Mouse (Mus musculus): ENCODE results near the gene Ncs1. TPM values are rescaled to one million over a fixed set of nuclear protein-coding genes. Genes with fewer than 3 reads are reported as not detected.

Gene Ncs1
- total and polyA plus RNA-seq, 2 experiments from 2014 or later: 167 to 185 TPM

DNA sequence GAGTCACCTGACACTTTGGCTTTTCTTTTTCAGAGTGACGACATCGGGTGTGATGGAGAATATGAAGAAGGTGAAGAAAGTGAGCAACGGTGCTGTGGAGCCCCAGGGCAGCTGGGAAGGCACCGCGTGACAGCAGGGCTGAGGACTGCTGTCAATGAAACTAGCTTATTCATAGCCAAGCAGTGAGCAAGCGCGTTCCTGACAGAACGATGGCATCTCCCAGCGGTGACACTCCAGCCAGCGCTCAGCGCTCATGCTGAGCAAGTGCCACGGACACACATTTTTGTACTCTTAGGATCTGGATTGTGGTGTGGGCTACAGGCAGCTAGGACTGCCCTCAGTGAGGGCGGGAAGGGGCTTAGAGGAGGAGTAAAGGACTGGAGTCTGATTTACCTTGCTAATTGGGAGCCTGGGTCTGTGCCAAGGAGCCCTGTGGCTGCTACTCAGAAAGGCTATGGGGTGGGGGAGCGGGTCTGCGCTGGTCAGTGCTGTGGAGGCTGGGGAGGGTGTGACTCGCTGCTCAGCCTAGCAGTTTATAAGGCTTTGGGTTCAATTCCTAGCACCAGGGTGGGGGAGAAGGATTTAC is 31.3 kb upstream of the Ncs1 start:
- WGBS: 44% methylated on average over 16 of the region's 16 CpGs
- Histone ChIP-seq H3K9me3 (ENCODE audit: low read length) (no peaks in the 10 kb centered on the region), H3K27me3 (ENCODE audit: insufficient read depth, low read length) (no peaks in the 10 kb centered on the region), H3K36me3 (ENCODE audit: insufficient read depth, low read length) (peaks cover 8% of the 10 kb centered on the region; the same call in 1 of the 2 replicates), H3K4me1 (ENCODE audit: insufficient read depth, low read length) (no peaks in the 10 kb centered on the region), H3K4me2 (ENCODE audit: low read depth, low read length) (no peak overlapping the region), H3K9ac (replicated peaks; ENCODE audit: low read length) (no peak overlapping the region), H3K4me3 (ENCODE audit: low read length) (no peak overlapping the region), H3K27ac (no peak overlapping the region)
- no peak for TF ChIP-seq CTCF (IDR thresholded peaks at IDR 0.05; ENCODE audit: low read depth)
- ATAC-seq (peak; percentile 56; the same call in 1 of the 2 replicates), DNase-seq (ENCODE audit: low spot score) (peak; percentile 33)

DNA sequence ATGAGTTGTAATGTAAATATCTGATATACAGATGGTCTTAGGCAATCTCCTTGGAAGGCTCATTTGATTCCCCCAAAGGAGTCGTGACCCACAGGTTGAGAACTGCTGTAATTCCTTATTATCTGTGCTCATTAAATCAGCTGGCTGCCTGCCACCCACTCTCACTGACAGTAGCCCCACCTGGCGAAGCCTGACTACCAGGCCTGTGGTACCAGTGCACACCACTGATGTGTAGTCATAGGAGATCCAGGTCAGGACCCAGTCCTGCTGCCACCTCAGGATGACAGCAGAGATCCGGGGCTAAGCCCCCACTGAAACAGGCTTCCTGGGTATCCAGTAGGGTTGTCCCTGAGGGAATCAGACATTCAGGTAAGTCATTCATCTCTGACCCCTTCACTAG is 27.0 kb upstream of the Ncs1 start:
- WGBS: 54% methylated on average over 3 of the region's 3 CpGs
- Histone ChIP-seq H3K9me3 (ENCODE audit: low read length) (no peaks in the 10 kb centered on the region), H3K27ac (no peak overlapping the region), H3K4me3 (ENCODE audit: low read length) (no peak overlapping the region), H3K36me3 (ENCODE audit: insufficient read depth, low read length) (no peaks in the 10 kb centered on the region; the same call in 1 of the 2 replicates), H3K9ac (replicated peaks; ENCODE audit: low read length) (no peak overlapping the region), H3K4me1 (ENCODE audit: insufficient read depth, low read length) (no peaks in the 10 kb centered on the region), H3K4me2 (ENCODE audit: low read depth, low read length) (no peak overlapping the region), H3K27me3 (ENCODE audit: insufficient read depth, low read length) (no peaks in the 10 kb centered on the region)
- DNase-seq (ENCODE audit: low spot score) (peak; percentile 32), ATAC-seq (no peak)
- no peak for TF ChIP-seq CTCF (IDR thresholded peaks at IDR 0.05; ENCODE audit: low read depth)

DNA sequence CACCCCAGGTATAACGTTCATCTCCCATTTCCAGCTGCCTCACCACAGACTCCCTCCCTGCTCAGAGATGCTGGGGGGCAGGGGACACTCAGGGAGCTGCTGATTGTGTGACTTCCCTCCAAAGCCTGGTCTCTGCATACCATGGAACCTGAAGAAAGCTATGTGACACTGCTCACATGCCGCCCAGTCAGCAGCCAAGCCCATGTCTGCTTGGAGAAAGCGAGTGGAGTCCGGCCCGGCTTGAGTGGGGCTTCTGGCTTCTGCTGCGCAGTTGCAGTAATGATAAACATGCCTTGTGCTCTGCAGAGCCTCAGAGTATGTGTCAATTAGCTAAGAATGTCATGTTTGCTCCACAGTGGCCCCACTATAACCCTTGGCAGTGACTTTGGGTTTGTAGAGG is 26.2 kb upstream of the Ncs1 start:
- Histone ChIP-seq H3K27ac (no peak overlapping the region), H3K9me3 (ENCODE audit: low read length) (no peaks in the 10 kb centered on the region), H3K36me3 (ENCODE audit: insufficient read depth, low read length) (no peaks in the 10 kb centered on the region; the same call in 1 of the 2 replicates), H3K9ac (replicated peaks; ENCODE audit: low read length) (no peak overlapping the region), H3K4me2 (ENCODE audit: low read depth, low read length) (no peak overlapping the region), H3K4me3 (ENCODE audit: low read length) (no peak overlapping the region), H3K27me3 (ENCODE audit: insufficient read depth, low read length) (no peaks in the 10 kb centered on the region), H3K4me1 (ENCODE audit: insufficient read depth, low read length) (no peaks in the 10 kb centered on the region)
- 88% methylated on average over 6 of the region's 6 CpGs for WGBS
- ATAC-seq: no peak
- no peak for DNase-seq (ENCODE audit: low spot score)
- no peak for TF ChIP-seq CTCF (IDR thresholded peaks at IDR 0.05; ENCODE audit: low read depth)

DNA sequence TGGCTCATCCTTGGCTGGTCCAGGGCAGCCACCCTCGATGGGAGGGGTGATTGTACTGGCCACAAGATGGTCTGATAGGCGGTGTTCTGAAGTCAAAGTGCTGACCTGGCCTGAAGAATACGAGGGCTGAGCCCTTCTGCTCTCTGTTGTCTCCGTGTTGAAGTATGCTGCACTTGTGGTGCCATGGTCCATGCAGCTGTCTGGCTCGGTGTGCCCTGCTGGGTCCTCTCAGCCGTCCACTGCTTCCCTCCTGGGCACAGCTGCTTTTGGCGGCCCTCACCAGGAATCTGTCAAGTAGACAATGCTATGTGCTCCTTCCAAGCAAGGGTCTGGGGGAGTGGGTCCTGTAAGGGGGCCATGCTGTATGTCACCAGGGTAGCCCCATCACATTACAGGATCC is 24.8 kb upstream of the Ncs1 start:
- no peak for ATAC-seq
- 45% methylated on average over 7 of the region's 7 CpGs for WGBS
- no peaks in the 10 kb centered on the region for H3K27me3 ChIP-seq (ENCODE audit: insufficient read depth, low read length)
- H3K36me3 ChIP-seq (ENCODE audit: insufficient read depth, low read length): no peaks in the 10 kb centered on the region
- H3K27ac ChIP-seq: no peak overlapping the region
- no peak for TF ChIP-seq CTCF (IDR thresholded peaks at IDR 0.05; ENCODE audit: low read depth)
- H3K4me1 ChIP-seq (ENCODE audit: insufficient read depth, low read length): no peaks in the 10 kb centered on the region
- H3K4me3 ChIP-seq (ENCODE audit: low read length): no peak overlapping the region
- no peak for DNase-seq (ENCODE audit: low spot score)
- no peak overlapping the region for H3K4me2 ChIP-seq (ENCODE audit: low read depth, low read length)
- no peak overlapping the region for H3K9ac ChIP-seq (replicated peaks; ENCODE audit: low read length)
- H3K9me3 ChIP-seq (ENCODE audit: low read length): no peaks in the 10 kb centered on the region

DNA sequence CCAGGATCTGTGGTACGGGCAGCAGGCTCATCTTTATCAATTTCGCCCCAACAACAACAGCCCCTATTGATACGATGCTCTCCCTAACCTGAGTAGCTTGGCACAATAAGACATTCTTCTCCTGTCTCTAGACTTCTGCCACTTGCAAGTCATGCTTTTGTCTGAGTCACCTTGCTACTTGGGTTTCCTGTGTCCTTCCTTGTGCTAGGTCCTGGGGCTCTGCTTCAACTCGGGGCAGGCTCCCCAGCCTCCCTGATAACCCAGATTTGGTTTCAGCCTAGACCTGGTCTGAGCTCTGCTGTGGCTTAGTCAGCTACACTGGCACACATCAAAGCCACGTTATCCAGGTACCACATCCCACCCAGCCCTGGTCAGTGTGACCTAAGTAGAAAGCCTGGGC is 24.0 kb upstream of the Ncs1 start:
- Histone ChIP-seq H3K4me3 (ENCODE audit: low read length) (no peak overlapping the region), H3K9me3 (ENCODE audit: low read length) (no peaks in the 10 kb centered on the region), H3K27ac (no peak overlapping the region), H3K36me3 (ENCODE audit: insufficient read depth, low read length) (no peaks in the 10 kb centered on the region), H3K27me3 (ENCODE audit: insufficient read depth, low read length) (no peaks in the 10 kb centered on the region), H3K9ac (replicated peaks; ENCODE audit: low read length) (no peak overlapping the region), H3K4me1 (ENCODE audit: insufficient read depth, low read length) (no peaks in the 10 kb centered on the region), H3K4me2 (ENCODE audit: low read depth, low read length) (no peak overlapping the region)
- DNase-seq (ENCODE audit: low spot score): no peak
- no peak for TF ChIP-seq CTCF (IDR thresholded peaks at IDR 0.05; ENCODE audit: low read depth)
- no peak for ATAC-seq
- 82% methylated on average over 5 of the region's 5 CpGs for WGBS

DNA sequence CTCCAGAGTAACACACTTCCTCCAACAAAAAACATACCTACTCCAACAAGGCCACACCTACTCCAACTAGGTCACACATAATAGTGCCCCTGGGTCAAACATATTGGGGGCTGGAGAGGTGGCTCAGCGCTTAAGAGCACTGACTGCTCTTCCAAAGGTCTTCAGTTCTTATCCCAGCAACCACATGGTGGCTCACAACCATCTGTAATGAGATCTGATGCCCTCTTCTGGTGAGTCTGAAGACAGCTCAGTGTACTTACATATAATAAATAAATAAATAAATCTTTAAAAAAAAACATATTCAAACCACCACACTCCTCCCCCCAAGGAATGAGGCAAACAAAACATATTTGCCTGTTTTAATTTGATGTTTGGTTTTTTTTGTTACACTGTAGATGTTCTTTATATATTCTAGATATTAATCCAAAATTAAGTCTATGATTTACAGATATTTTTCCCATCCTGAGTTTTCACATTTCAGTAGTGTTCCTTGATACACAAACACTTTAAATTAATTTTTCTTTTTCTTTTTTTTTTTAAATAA is 16.8 kb upstream of the Ncs1 start:
- WGBS: 46% methylated on average over 1 of the region's 1 CpGs

DNA sequence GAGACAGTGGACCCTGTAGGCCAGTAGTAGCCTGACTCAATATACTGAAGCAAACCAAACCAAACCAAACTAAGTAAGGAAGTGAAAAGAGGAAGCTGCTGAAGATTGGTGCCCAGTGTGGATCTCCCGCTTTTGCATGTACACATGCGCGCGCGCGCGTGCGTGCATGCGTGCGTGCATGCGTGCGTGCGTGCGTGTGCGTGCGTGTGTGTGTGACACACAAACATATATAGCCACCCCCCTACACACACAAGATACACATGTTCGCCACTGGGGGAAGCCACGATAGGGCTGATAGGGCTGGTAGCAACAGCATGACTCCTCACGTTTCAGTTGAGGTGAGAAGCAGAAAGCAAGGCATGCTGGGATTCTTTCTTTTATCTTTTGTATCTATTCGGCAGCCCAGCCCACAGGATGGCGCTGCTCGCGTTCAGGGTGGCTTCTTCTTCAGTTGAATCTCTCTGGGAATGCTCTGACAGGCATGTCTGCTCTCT is 6.4 kb upstream of the Ncs1 start:
- H3K9me3 ChIP-seq (ENCODE audit: low read length): no peaks in the 10 kb centered on the region
- no peaks in the 10 kb centered on the region for H3K4me1 ChIP-seq (ENCODE audit: insufficient read depth, low read length)
- peak; percentile 53 for TF ChIP-seq CTCF (IDR thresholded peaks at IDR 0.05; ENCODE audit: low read depth)
- no peak overlapping the region for H3K9ac ChIP-seq (replicated peaks; ENCODE audit: low read length)
- WGBS: 39% methylated on average over 23 of the region's 23 CpGs
- DNase-seq (ENCODE audit: low spot score) (peak; percentile 67), ATAC-seq (peak; percentile 88)
- H3K4me2 ChIP-seq (ENCODE audit: low read depth, low read length): no peak overlapping the region
- H3K4me3 ChIP-seq (ENCODE audit: low read length): no peak overlapping the region
- no peaks in the 10 kb centered on the region for H3K27me3 ChIP-seq (ENCODE audit: insufficient read depth, low read length)
- H3K36me3 ChIP-seq (ENCODE audit: insufficient read depth, low read length): no peaks in the 10 kb centered on the region
- no peak overlapping the region for H3K27ac ChIP-seq

More for the DNA sequence above, 16.8 kb upstream of the Ncs1 start:
- ATAC-seq (no peak), DNase-seq (ENCODE audit: low spot score) (no peak)
- no peaks in the 10 kb centered on the region for H3K27me3 ChIP-seq (ENCODE audit: insufficient read depth, low read length)
- H3K4me3 ChIP-seq (ENCODE audit: low read length): no peak overlapping the region
- no peak overlapping the region for H3K9ac ChIP-seq (replicated peaks; ENCODE audit: low read length)
- H3K9me3 ChIP-seq (ENCODE audit: low read length): no peaks in the 10 kb centered on the region
- no peaks in the 10 kb centered on the region for H3K4me1 ChIP-seq (ENCODE audit: insufficient read depth, low read length)
- H3K4me2 ChIP-seq (ENCODE audit: low read depth, low read length): no peak overlapping the region
- TF ChIP-seq CTCF (IDR thresholded peaks at IDR 0.05; ENCODE audit: low read depth): 0 out of 2 replicates have a peak, but pooled peaks have one; percentile 8
- no peak overlapping the region for H3K27ac ChIP-seq
- no peaks in the 10 kb centered on the region for H3K36me3 ChIP-seq (ENCODE audit: insufficient read depth, low read length)

Measured in hindbrain, postnatal 0 days (tissue).